Mouse (Mus musculus): ENCODE data around the gene Entpd8.

Entpd8 gene

DNA sequence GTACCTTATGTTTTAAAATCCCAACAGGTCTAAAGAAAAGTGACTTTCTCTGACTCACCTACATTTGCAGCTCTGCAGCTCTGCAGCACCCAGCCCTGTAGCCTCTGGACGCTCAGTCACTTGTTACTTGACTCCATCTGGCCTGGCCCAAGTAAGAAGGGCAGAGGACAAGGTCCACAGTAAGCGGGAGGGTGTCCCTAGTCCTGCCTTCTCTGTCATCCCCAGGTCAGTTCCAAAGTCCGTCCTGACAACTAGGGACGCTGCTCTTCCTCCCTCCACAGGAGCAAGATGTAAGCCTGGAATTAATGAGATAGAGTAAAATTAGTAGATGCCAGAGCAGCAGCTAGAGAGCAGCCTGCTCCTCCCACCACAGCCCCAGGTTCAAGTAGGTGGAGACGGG, at the start of gene Entpd8:
TSS of gene Entpd8 (plus strand) at position 229 of the 400 bp plus-strand sequence.
- no peak for DNase-seq

DNA sequence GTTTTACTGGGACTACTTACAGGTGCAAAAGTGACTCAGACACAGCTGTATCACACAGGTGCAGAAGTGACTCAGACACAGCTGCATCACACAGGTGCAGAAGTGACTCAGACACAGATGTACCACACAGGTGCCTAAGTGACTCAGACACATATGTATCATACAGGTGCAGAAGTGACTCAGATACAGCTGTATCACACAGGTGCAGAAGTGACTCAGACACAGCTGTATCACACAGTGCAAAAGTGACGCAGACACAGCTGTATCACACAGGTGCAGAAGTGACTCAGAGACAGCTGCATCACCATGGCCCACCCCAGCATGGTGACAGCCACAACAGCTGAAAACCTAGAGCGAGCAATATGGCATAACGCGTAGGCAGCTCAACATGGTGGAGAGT, 45.1 kb upstream of the Entpd8 start:
- no peak for DNase-seq

- no peak for DNase-seq
Observed at GRCm38 (mm10) chr2:25040089-25040488, 40.0 kb upstream of the Entpd8 start.

- DNase-seq = peak; percentile 89 to 91
Observed at GRCm38 (mm10) chr2:25050921-25051320, 29.2 kb upstream of the Entpd8 start.

GRCm38 (mm10) chr2:25051450-25051849, 28.7 kb upstream of the Entpd8 start:
- peak in 1 of 2 experiments; percentile 39 for DNase-seq

DNA sequence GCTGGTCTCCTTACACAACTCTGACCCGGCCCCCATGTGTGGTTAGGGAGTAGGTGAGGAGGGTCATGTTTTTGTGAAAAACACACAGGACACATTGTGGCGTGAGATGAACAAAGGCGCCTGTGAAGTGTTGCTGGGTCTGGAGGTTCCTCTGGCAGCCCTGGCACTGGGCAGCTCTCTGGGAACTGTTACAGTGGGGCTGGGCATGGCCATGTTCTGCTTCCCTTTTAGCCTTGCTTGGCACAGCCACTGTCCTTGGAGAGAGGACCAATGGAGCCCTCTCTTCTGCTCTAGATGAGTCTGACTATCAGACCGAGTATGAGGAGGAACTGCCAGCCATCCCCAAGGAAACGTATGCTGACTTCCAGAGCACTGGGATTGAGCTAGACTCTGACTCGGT, 27.0 kb upstream of the Entpd8 start:
- DNase-seq = no peak

- peak; percentile 86 to 90 for DNase-seq
Observed at GRCm38 (mm10) chr2:25054221-25055067, 25.7 kb upstream of the Entpd8 start, which contains the start of gene Nsmf. Gene Nsmf, plus strand, starts transcription at chr2:25054355.

DNA sequence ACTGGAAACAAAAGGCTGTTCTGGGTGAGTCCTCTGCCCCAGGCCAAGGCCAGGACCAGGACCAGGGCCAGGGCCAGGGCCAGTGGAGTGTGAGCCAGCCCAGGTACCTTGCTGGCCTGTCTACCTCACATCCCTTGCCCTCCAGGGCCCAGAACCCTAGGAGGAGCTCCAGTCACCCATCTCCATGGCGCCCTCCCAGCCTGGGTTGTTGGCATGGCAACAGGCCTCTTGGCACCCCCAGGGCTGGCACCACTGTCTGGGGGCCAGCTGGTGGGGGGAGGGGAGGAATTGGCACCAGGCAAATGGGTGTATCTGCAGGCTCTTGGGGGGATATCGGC, 25.1 kb upstream of the Entpd8 start:
- DNase-seq = peak; percentile 86 to 88

- peak; percentile 60 to 74 for DNase-seq
Observed at GRCm38 (mm10) chr2:25055409-25056155, 24.5 kb upstream of the Entpd8 start.

DNA sequence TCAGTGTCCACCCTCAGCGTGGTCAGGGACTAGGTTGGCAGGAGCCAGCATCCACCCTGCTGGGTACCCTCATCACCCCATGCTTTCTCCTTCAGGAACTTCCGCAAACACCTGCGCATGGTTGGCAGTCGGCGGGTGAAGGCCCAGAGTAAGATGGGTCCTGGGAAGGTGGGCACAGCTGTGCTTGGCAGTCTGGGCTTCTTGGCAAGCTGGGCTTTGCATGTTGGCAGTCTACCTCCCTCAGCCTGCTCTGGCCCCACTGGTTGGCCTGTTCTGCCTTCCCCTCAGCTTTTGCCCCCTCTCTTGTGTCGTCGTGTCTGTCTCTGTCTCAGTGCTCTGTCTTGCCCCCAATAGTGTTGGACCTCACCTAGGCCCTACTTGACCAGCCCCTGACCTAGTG, 21.2 kb upstream of the Entpd8 start:
- peak; percentile 68 to 69 for DNase-seq

GRCm38 (mm10) chr2:25063523-25063922, 16.6 kb upstream of the Entpd8 start:
- no peak for DNase-seq

GRCm38 (mm10) chr2:25064285-25064684, 15.8 kb upstream of the Entpd8 start:
- DNase-seq = no peak

GRCm38 (mm10) chr2:25065537-25065936, 14.6 kb upstream of the Entpd8 start:
- DNase-seq = no peak

DNA sequence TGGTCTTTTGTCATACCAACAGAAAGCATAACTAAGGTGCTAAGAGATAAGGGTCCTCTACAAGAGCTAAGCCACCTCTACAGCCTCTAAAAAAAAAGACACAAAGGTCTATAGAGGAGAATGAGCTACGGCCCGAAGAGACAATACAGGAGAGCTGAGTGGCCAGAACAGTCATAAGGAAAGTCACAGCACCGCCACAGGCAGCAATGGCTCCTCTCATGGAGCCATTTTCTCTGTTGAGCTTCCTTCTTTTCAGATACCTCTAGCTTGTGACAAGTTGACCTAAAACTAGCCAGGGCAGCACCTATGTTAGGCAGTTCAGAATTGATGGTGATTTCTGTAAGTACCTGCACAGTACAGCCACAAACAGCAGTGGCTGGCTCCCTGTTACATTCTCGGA, 13.6 kb upstream of the Entpd8 start:
- no peak for DNase-seq

- no peak for DNase-seq
Observed at GRCm38 (mm10) chr2:25069537-25069936, 10.6 kb upstream of the Entpd8 start.

- DNase-seq = no peak
Observed at GRCm38 (mm10) chr2:25072398-25072797, 7.7 kb upstream of the Entpd8 start.

DNA sequence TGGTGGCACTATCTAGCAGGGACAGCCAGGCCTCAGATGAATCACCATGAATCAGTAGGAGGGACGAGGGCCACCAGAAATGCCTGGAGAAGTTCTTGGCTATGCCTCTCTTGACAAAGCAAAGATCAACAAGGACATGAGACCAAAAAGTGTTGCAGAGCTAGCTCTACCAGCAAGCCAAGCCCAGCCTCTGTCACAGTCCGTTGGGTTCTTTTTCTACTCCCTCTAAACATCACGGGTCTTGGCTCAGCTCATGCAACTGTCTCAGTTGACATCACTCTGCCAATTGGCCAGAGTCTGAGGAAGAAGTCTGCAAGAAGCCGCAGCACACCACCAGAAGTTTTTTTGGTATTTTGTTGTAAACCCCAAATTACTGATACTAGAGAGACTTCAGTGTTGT, 4.6 kb upstream of the Entpd8 start:
- DNase-seq = no peak

DNA sequence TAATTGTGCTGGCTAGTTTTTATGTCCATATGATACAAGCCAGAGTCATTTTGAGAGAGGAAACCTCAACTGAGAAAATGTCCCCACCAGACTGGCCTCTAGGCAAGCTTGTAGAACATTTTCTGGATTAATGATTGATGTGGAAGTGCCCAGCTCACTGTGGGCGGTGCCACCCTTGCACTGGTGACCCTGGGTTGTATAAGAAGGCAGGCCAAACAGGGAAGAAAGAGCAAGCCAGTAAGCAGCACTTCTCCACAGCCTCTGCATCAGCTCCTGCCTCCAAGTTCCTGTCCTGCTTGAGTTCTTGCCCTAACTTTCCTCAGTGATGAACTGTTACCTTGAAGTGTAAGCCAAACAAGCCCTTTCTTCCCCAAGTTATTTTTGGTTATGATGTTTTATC, 1.1 kb upstream of the Entpd8 start:
- no peak for DNase-seq

- DNase-seq = no peak
Observed at GRCm38 (mm10) chr2:25083697-25084096, 3.6 kb downstream of the Entpd8 start.

DNA sequence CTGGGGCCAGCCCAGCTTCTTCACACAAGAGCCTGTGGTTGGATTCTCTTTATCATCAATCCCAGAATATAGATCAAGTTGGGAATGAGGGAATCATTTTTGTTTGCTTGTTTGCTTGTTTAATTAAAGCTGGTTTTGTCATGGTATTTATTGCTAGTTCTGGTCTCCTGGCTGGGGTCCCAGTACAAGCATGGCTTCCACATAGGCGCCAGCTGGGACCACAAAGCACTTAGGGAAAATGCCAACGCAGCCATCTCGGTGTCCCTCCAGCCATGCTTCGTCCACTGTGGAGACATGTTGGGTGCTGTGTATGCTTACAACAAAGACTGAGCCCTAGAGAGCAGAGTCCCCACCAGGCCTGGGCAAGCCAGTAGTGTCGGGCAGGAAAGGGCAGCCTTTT, 5.5 kb downstream of the Entpd8 start:
- peak; percentile 64 to 71 for DNase-seq

DNA sequence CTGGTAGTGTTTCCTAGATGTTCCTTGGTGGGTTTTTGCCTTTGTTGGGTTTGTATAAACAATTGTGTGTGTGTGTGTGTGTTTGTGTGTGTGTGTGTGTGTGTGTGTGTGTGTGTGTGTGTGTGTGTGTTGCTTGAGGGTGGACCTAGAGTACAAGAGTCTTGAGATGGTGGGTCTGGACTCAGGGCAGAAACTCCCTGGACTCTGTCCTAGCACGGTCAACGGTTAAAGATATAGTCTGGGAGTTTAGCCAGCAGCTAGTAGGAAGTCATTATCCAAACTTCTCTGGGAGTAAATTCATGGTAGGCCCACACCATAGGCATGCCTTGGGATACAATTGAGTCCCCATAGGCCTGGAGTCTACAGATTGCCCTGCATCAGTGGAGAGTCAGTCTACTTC, 7.7 kb downstream of the Entpd8 start:
- DNase-seq = no peak

DNA sequence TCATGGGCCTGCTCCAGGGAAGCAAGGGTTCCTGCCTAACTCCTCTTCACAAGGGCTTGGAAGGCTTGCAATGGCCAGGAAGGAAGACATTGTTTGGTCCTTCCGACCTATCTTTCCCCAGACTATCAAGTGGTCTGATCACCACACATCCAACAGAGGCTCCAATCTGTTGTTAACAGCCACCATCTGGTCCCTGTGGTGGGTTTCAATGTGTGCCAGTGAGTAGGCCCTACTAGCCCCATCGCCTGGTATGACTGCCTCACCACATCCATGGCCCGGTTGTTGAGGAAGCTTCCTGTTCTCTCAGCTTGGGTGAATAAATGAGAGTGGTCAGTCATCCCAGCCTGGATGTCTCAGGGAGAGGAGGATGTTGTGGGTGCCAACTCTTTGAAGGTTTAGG, 8.5 kb downstream of the Entpd8 start:
- peak; percentile 71 to 76 for DNase-seq

GRCm38 (mm10) chr2:25094785-25095108, 14.6 kb downstream of the Entpd8 start:
- DNase-seq = no peak

DNA sequence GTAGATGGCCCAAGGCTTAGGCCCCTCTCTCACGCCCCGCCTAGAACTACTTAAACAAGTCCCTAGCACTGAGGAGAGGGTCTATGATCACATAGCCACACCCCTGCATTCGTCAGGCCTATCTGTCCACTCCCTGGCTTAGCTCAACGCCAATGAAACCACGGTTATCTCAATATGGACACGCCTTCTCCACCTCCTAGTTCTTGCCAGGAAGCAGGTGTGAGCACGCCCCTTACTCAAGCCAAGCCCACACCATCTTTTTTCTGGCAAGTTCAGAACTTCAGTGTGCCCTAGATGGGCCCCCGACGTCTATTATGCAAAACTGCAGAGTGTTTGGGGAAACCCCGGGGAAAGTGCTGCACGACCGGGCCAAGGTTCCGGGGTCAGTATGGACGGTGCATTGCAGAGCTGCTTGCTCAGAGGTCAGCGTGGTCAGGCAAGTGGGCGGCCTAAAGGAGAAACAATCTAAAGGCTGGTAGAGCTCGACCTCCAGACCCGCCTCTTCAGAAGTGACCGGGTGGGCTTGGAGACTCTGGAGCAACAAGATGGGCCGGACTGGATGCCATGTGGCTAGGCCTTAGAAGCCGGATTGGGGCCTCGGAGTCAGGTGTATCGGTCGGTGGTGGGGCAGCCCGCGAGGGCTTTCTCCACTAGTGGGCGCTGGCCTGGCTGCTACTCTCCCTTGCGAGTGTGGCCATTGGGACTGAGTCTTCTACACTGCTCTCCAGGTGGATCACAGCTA, 15.2 kb downstream of the Entpd8 start, which contains the start of gene Noxa1:
TSS of gene Noxa1 (minus strand) at position 41 of the 742 bp plus-strand sequence.
- DNase-seq = no peak
